Mouse (Mus musculus) forebrain, embryonic 11.5 days (tissue): ENCODE measurements at regions not wholly inside any gene's neighbourhood (a gene's known extent, or its start where the extent isn't known, plus 50 kb on each side); places are given as distances from the start of the nearest gene placed in this dataset.
A peak's percentile ranks its signal among the peaks of the same experiment; 100 is the strongest.

Experiments
- ATAC-seq: fragments of 200-750 bp; cut with Nextera tagmentation; replicated peaks from 2 replicates; pipeline ENCODE4 v1.8.0; 2017; ENCODE audit warnings: moderate TSS enrichment; ENCODE audit not compliant: low FRiP score
- DNase-seq: peaks from one replicate; pipeline ENCODE4 v3.0.0-alpha.2; 2017; ENCODE audit warnings: low spot score
- H3K27ac ChIP-seq: fragments of 300-500 bp; sonication (generic); 2 replicates; pipeline ENCODE4 v1.5.1; 2014; ENCODE audit warnings: low read depth, low read length
- H3K27me3 ChIP-seq: fragments of 300-500 bp; sonication (generic); 2 replicates; pipeline ENCODE4 v1.6.1; 2014; ENCODE audit warnings: mild to moderate bottlenecking, low read length, mixed read lengths; ENCODE audit not compliant: control insufficient read depth, insufficient read depth
- H3K36me3 ChIP-seq: fragments of 300-500 bp; sonication (generic); 2 replicates; pipeline ENCODE4 v1.6.1; 2014; ENCODE audit warnings: mild to moderate bottlenecking, low read length, moderate library complexity, mixed read lengths; ENCODE audit not compliant: control insufficient read depth, insufficient read depth
- H3K4me1 ChIP-seq: fragments of 300-500 bp; sonication (generic); replicated peaks from 2 replicates; pipeline ENCODE4 v1.6.1; 2014; ENCODE audit warnings: low read length, mixed read lengths; ENCODE audit not compliant: control insufficient read depth, insufficient read depth
- H3K4me2 ChIP-seq: fragments of 300-500 bp; sonication (generic); 2 replicates; pipeline ENCODE4 v1.6.1; 2014; ENCODE audit warnings: low read depth, mild to moderate bottlenecking, low read length, moderate library complexity, mixed read lengths; ENCODE audit not compliant: severe bottlenecking
- H3K4me3 ChIP-seq: fragments of 300-500 bp; sonication (generic); 2 replicates; pipeline ENCODE4 v1.5.1; 2014; ENCODE audit warnings: low read depth, low read length
- H3K9ac ChIP-seq: fragments of 300-500 bp; sonication (generic); 2 replicates; pipeline ENCODE4 v1.6.1; 2014; ENCODE audit warnings: low read length
- H3K9me3 ChIP-seq: fragments of 300-500 bp; sonication (generic); 2 replicates; pipeline ENCODE4 v1.6.1; 2016; ENCODE audit warnings: low read length, mixed read lengths; ENCODE audit not compliant: control insufficient read depth
- WGBS: fragments of 180-500 bp; shearing (Covaris S2); extraction: QIAGEN DNeasy Blood & Tissue Kit; methylation state at CpG from one replicate; pipeline ENCODE4 v1.1.7; 2014; 5-methylcytosine and 5-hydroxymethylcytosine counted together

GRCm38 (mm10) chr16:75487915-75488314, 97.9 kb downstream of the Lipi start:
- H3K9me3 ChIP-seq: no peaks in the 10 kb centered on the region
- H3K27me3 ChIP-seq: no peaks in the 10 kb centered on the region
- no peaks in the 10 kb centered on the region for H3K4me1 ChIP-seq
- WGBS: 87% methylated on average over 4 of the region's 4 CpGs
- no peak overlapping the region for H3K4me3 ChIP-seq
- DNase-seq (no peak), ATAC-seq (no peak)
- H3K36me3 ChIP-seq: no peaks in the 10 kb centered on the region
- H3K4me2 ChIP-seq: no peak overlapping the region
- H3K9ac ChIP-seq: no peak overlapping the region
- H3K27ac ChIP-seq: no peak overlapping the region

- DNase-seq (no peak), ATAC-seq (no peak)
- Histone ChIP-seq H3K27me3 (no peaks in the 10 kb centered on the region), H3K9me3 (no peaks in the 10 kb centered on the region), H3K4me3 (no peak overlapping the region), H3K27ac (no peak overlapping the region), H3K36me3 (no peaks in the 10 kb centered on the region), H3K4me2 (no peak overlapping the region), H3K9ac (no peak overlapping the region), H3K4me1 (no peaks in the 10 kb centered on the region)
- WGBS: 80% methylated on average over 5 of the region's 5 CpGs
These were observed 102.0 kb downstream of the Lipi start for GRCm38 (mm10) chr16:75483878-75484277.

GRCm38 (mm10) chr16:75465420-75465975, 120.4 kb downstream of the Lipi start:
- Histone ChIP-seq H3K27ac (no peak overlapping the region), H3K36me3 (no peaks in the 10 kb centered on the region), H3K9me3 (no peaks in the 10 kb centered on the region), H3K4me1 (no peaks in the 10 kb centered on the region), H3K27me3 (no peaks in the 10 kb centered on the region), H3K4me3 (no peak overlapping the region), H3K4me2 (no peak overlapping the region), H3K9ac (no peak overlapping the region)
- ATAC-seq (no peak), DNase-seq (no peak)
- 88% methylated on average over 6 of the region's 6 CpGs for WGBS

DNA sequence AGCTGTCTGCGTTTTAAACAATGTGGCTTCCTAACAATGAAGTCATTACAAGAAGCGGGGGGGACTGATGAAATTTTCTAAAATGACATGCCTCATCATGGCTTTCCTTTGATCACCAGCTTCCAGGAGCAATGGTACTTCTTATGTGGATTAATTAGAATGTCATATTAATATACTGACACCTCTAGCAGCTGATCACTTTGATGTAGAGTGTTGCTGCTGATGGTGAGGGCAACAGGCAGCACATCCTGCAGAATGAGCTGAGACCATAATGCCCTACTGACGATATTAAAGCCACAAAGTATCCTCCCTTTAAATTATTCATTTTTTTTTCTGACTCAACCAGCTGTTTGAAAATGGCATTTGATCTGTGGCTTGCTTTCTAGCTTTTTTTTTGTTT, 123.7 kb downstream of the Lipi start:
- Histone ChIP-seq H3K27me3 (no peaks in the 10 kb centered on the region), H3K4me2 (no peak overlapping the region), H3K4me1 (no peaks in the 10 kb centered on the region), H3K4me3 (no peak overlapping the region), H3K36me3 (no peaks in the 10 kb centered on the region), H3K27ac (no peak overlapping the region), H3K9me3 (no peaks in the 10 kb centered on the region), H3K9ac (no peak overlapping the region)
- DNase-seq (no peak), ATAC-seq (no peak)
- 85% methylated on average over 3 of the region's 3 CpGs for WGBS

DNA sequence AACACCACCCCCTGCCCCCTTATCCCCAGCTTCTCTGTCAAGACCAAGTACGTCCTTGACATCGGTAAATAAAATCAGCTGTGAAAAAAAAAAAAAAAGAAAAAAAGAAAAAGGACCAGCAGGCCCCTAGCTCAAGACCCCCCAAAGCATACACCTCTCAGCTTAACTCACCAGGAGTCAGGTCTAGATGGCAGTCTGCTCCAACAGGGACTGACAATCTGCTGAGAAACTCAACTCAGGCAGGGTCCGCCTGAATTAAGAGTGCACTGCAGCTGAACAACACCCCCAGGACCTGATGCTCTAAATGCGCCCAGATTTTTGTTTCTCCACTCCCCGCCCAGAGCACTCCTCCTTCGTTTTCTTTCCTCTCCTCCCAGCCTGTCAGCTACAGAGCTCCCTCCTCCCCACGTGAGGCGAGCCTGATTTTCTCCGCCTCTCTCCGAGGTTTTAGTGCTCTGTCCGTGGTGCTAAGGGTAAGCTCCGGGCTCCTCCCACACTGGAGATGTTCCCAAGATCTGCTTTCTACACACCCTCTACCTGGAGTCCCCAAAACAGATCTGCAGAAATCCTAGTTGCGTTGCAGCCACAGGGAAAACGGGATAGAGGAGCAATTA, 138.9 kb downstream of the Lipi start:
- Histone ChIP-seq H3K4me1 (0 out of 2 replicates have a peak, but pooled peaks cover 2% of the 10 kb centered on the region), H3K27me3 (no peaks in the 10 kb centered on the region), H3K36me3 (no peaks in the 10 kb centered on the region), H3K4me3 (peak overlapping the region; percentile 5; the same call in 1 of the 2 replicates), H3K4me2 (peak overlapping the region; percentile 45), H3K9ac (no peak overlapping the region), H3K27ac (no peak overlapping the region), H3K9me3 (no peaks in the 10 kb centered on the region)
- 4% methylated on average over 14 of the region's 14 CpGs for WGBS
- DNase-seq: peak; percentile 58
- ATAC-seq: peak; percentile 79

- 95% methylated on average over 3 of the region's 3 CpGs for WGBS
- Histone ChIP-seq H3K4me1 (no peaks in the 10 kb centered on the region), H3K4me3 (no peak overlapping the region)
These were observed 146.6 kb downstream of the Lipi start for GRCm38 (mm10) chr16:75439296-75439695.

DNA sequence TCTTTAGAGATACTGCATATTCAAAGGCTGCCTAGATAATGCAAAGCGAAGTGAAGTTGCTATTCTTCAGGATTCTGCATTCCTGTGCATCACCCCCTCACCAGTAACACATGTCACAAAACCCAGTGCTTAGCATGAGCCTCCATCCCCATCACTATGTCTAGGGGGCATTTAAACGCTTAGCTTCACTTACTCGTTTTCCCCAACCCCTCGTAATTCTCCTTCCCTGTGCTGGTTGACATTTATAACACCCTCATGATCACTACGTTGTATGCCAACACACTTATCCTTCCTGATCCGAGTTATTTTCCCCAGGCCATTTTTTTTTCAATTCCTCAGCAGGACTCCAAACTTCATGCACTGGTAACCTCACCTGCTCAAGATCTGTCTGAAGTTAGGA, 152.6 kb downstream of the Lipi start:
- Histone ChIP-seq H3K9ac (no peak overlapping the region), H3K27ac (no peak overlapping the region)

More at GRCm38 (mm10) chr16:75439296-75439695, 146.6 kb downstream of the Lipi start:
- DNase-seq: no peak
- Histone ChIP-seq H3K36me3 (no peaks in the 10 kb centered on the region), H3K27me3 (no peaks in the 10 kb centered on the region), H3K27ac (no peak overlapping the region), H3K9ac (no peak overlapping the region), H3K9me3 (no peaks in the 10 kb centered on the region), H3K4me2 (no peak overlapping the region)
- ATAC-seq: no peak

DNA sequence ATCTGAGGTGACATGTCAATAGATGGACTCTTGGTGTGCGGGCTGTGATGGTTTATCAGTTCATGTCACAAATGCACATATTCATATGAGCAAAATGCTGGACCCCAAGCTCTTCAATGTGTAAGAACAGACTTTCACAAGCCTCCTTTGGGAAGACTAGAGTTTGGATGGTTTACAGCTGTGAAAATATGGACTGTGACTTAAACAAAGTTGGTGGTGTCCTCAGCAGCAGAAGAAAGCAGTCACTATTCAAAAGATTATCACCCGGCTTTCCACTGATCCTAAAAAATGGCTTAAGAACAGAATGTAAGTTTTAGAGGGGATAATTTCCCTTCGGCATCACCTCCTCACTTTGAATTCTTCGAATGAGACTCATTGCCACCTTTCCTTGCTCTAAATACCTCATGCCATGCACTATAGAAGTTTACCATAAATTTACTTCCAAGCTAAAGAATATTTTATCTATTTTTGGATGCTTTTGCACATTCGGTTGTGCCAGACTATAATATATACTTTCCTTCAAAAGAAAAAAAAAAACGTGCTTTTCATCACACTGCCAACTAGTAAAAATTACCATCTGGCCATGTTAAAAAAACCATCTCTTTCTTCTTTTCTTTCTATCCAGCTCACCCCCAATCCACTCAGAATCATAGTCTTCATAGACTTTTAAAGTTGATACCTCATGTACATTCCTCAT, 201.2 kb downstream of the Lipi start:
- H3K27me3 ChIP-seq: no peaks in the 10 kb centered on the region
- WGBS: 87% methylated on average over 6 of the region's 6 CpGs
- H3K4me3 ChIP-seq: no peak overlapping the region
- no peaks in the 10 kb centered on the region for H3K4me1 ChIP-seq
- no peaks in the 10 kb centered on the region for H3K36me3 ChIP-seq
- H3K4me2 ChIP-seq: no peak overlapping the region
- H3K9me3 ChIP-seq: no peaks in the 10 kb centered on the region
- no peak overlapping the region for H3K9ac ChIP-seq
- DNase-seq: no peak
- no peak overlapping the region for H3K27ac ChIP-seq
- ATAC-seq: no peak

More for the DNA sequence above, 152.6 kb downstream of the Lipi start:
- H3K4me3 ChIP-seq: no peak overlapping the region
- H3K4me1 ChIP-seq: no peaks in the 10 kb centered on the region
- no peaks in the 10 kb centered on the region for H3K9me3 ChIP-seq
- DNase-seq: no peak
- ATAC-seq: no peak
- no peak overlapping the region for H3K4me2 ChIP-seq
- H3K27me3 ChIP-seq: no peaks in the 10 kb centered on the region
- 82% methylated on average over 6 of the region's 6 CpGs for WGBS
- H3K36me3 ChIP-seq: no peaks in the 10 kb centered on the region
